Mouse (Mus musculus): ENCODE results near the gene Dnajb14.
"Not testable (repeated sequence)": the region's sequence is repeated elsewhere in the genome, so short reads cannot be mapped to it uniquely, and the experiment has no call there.

- TF ChIP-seq CTCF, POLR2A (IDR thresholded peaks at IDR 0.05; ENCODE audit: extremely low read depth, insufficient read depth, low read length): not testable (repeated sequence)
These were observed 14.5 kb upstream of the Dnajb14 start for GRCm38 (mm10) chr3:137853011-137853410.

All from cortical plate, adult 2 months (tissue).